Mouse (Mus musculus) erythroblast, embryonic 14.5 days (primary cell): ENCODE measurements around the gene Agps.

Experiments
- GATA1 ChIP-seq: IDR thresholded peaks from 2 replicates; pipeline ENCODE4 v1.6.1; 2012; ENCODE audit warnings: low read length, inconsistent platforms, mixed read lengths
- TAL1 ChIP-seq: IDR thresholded peaks from 3 replicates; pipeline ENCODE4 v1.6.1; 2012; ENCODE audit warnings: low read length, inconsistent platforms, mixed read lengths

DNA sequence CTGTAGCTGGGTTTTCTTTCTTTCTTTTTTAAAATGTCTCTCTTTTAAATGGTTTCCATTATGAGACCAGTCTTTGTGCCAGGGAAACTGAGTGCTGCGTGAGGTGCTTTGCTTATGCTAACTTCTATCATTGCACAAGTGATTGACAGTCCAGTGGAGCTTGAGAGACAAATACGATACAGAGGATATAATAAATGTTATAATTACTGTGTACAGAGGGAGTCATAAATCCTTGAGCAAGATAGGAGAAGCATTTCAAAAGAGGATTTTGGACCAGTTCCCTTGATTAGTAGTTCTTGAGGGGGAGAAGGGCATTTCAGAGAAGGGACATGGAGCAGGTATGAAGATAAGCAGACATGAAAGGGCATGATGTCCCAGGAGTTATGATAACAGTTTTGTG lies 10.3 kb downstream of the Agps start:
- TF ChIP-seq GATA1, result no peak
- no peak for TF ChIP-seq TAL1
